Mouse (Mus musculus): ENCODE measurements around the gene Notch4. TPM values are rescaled to one million over a fixed set of nuclear protein-coding genes. Genes with fewer than 3 reads are reported as not detected.

The Notch4 gene
- polyA plus RNA-seq, 1 experiment from 2014 or later = 11.1 TPM

DNA sequence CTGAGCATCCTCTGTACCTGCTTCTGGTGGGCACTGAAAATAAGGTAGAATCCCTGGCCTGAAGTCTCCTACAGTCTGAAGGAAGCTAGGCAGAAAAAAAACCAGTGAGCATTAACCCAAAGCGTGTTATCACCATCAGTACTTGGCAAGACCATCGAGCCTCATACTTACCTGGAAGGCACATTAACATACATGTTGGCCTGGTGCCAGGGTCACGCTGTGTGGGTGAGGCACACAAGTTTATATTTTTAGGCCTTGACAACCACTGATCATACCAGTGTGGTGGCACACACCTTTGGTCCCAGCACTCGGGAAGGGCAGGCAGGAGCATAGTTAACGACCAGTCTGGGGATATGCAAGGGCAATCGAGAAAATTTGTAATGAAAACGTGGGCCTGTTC is 43.9 kb downstream of the Notch4 start:
- Histone ChIP-seq H3K4me3 (replicated peaks; ENCODE audit: low read length) (no peak overlapping the region), H3K9me3 (ENCODE audit: control insufficient read depth, low read length) (no peaks in the 10 kb centered on the region), H3K27ac (no peak overlapping the region), H3K27me3 (ENCODE audit: control insufficient read depth, insufficient read depth, low read length) (no peaks in the 10 kb centered on the region), H3K9ac (no peak overlapping the region; the same call in 1 of the 2 replicates), H3K36me3 (replicated peaks; ENCODE audit: control insufficient read depth, insufficient read depth) (peaks cover 36% of the 10 kb centered on the region), H3K4me2 (replicated peaks) (no peak overlapping the region), H3K4me1 (replicated peaks; ENCODE audit: control insufficient read depth, insufficient read depth, low read length) (peaks cover 34% of the 10 kb centered on the region)
- ATAC-seq (ENCODE audit: low FRiP score) (no peak), DNase-seq (ENCODE audit: low spot score) (no peak)
- 88% methylated on average over 7 of the region's 7 CpGs for WGBS

DNA sequence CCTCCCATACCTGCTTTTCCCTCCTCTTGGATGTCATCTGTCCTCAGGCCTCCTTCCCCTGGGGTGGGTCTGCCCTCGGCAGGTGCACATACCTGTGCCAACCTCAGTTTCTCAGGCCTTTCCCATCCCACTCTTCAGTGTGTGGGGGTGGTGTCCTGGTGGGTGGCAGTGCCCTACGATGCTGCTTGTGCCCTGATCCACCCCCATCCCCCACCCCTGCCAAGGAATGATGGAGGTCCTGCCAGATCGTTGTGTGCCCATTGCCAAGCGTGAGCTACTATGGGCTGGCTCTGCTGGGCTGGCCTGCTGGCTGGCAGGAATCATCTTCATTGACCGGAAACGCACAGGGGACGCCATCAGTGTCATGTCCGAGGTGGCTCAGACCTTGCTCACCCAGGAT is 47.0 kb downstream of the Notch4 start:
- DNase-seq (ENCODE audit: low spot score) (no peak), ATAC-seq (ENCODE audit: low FRiP score) (no peak)
- Histone ChIP-seq H3K4me1 (replicated peaks; ENCODE audit: control insufficient read depth, insufficient read depth, low read length) (peaks cover 24% of the 10 kb centered on the region), H3K27ac (no peak overlapping the region), H3K9ac (no peak overlapping the region), H3K4me3 (replicated peaks; ENCODE audit: low read length) (no peak overlapping the region), H3K36me3 (replicated peaks; ENCODE audit: control insufficient read depth, insufficient read depth) (peaks cover 64% of the 10 kb centered on the region), H3K4me2 (replicated peaks) (no peak overlapping the region), H3K27me3 (ENCODE audit: control insufficient read depth, insufficient read depth, low read length) (no peaks in the 10 kb centered on the region), H3K9me3 (ENCODE audit: control insufficient read depth, low read length) (no peaks in the 10 kb centered on the region)
- WGBS = 90% methylated on average over 8 of the region's 8 CpGs

DNA sequence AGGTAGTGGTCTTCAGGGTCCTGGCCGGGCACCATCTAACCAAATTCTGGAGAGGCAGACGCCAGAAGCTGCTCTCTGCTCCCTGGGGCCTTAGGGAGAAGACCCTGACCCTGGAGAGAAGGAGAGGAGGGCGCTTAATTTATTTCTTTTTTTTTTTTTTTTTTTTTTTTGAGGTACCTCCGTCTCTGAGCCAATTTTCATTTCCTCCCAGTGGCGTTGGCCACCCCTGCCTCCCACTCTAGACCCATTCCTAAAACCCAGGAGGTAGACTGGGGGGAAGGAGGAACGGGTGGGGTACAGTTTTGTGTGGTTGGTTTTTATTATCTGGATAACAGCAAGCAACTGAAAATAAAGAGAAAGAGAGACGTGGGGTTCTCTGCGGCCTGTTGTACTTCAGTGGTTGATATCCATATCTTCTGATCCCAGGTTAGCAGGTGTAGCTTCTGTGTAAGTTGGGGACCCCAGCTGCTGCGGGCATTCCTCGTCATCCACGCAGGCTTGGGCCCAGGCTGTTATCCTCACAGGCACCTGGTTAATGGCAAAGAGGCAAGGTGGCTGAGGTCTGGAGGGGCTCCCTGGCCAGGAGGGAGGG is 49.1 kb downstream of the Notch4 start:
- ATAC-seq (ENCODE audit: low FRiP score) (no peak), DNase-seq (ENCODE audit: low spot score) (no peak)
- WGBS = 88% methylated on average over 10 of the region's 11 CpGs
- H3K4me3 ChIP-seq (replicated peaks; ENCODE audit: low read length) = no peak overlapping the region
- H3K4me1 ChIP-seq (replicated peaks; ENCODE audit: control insufficient read depth, insufficient read depth, low read length) = peaks cover 7% of the 10 kb centered on the region; the same call in 1 of the 2 replicates
- no peak overlapping the region for H3K9ac ChIP-seq
- no peak overlapping the region for H3K27ac ChIP-seq
- H3K9me3 ChIP-seq (ENCODE audit: control insufficient read depth, low read length) = no peaks in the 10 kb centered on the region
- no peak overlapping the region for H3K4me2 ChIP-seq (replicated peaks)
- peaks cover 72% of the 10 kb centered on the region for H3K36me3 ChIP-seq (replicated peaks; ENCODE audit: control insufficient read depth, insufficient read depth)
- H3K27me3 ChIP-seq (ENCODE audit: control insufficient read depth, insufficient read depth, low read length) = no peaks in the 10 kb centered on the region

DNA sequence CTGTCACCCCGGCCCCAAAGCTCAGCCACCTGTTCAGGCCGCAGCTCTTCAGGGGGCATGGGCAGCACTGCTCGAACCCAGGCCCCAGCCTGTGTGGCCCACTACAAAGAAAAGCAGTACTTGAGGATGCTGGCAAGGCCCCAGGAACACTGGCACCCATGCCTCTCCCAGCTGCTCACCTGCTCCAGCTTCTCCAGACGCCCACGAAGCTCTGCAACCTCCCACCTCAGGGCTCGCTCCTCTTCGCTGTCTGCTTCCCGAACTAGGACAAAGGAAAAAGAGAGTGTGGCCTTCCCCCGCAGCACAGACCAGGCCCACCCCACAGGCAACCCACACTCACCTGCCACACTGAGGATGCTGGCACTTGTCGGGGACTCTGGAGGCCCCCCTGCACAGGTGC is 49.8 kb downstream of the Notch4 start:
- no peak overlapping the region for H3K4me2 ChIP-seq (replicated peaks)
- DNase-seq (ENCODE audit: low spot score) (no peak), ATAC-seq (ENCODE audit: low FRiP score) (no peak)
- H3K27ac ChIP-seq = no peak overlapping the region
- H3K27me3 ChIP-seq (ENCODE audit: control insufficient read depth, insufficient read depth, low read length) = no peaks in the 10 kb centered on the region
- no peaks in the 10 kb centered on the region for H3K9me3 ChIP-seq (ENCODE audit: control insufficient read depth, low read length)
- no peak overlapping the region for H3K9ac ChIP-seq
- H3K36me3 ChIP-seq (replicated peaks; ENCODE audit: control insufficient read depth, insufficient read depth) = peaks cover 72% of the 10 kb centered on the region
- 89% methylated on average over 10 of the region's 10 CpGs for WGBS
- H3K4me1 ChIP-seq (replicated peaks; ENCODE audit: control insufficient read depth, insufficient read depth, low read length) = 0 out of 2 replicates have a peak, but pooled peaks cover under 1% of the 10 kb centered on the region
- H3K4me3 ChIP-seq (replicated peaks; ENCODE audit: low read length) = no peak overlapping the region

DNA sequence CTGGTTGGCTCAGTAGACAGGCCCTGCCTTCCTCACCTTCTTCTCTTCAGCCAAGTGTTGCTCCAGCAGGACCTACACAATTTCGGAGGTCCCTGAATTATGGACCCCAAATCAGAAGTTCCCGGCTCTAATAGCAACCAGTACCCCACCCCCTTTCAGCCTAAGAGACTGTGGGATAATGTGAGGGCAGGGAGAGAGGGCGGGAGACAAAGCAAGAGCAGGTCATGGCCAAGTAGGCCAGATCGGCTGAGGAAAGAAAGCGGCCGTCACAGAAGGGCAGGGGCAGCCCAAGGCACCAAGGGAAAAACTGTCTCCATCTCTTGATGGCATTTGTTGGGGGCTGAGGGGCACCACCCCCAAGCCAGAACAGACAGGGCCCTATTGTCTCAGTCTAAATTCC is 51.8 kb downstream of the Notch4 start, which contains the start of gene Egfl8:
TSS of gene Egfl8 (minus strand) at position 101 of the 400 bp plus-strand sequence.
- DNase-seq (ENCODE audit: low spot score) (no peak), ATAC-seq (ENCODE audit: low FRiP score) (no peak)
- no peaks in the 10 kb centered on the region for H3K9me3 ChIP-seq (ENCODE audit: control insufficient read depth, low read length)
- H3K4me3 ChIP-seq (replicated peaks; ENCODE audit: low read length) = no peak within 1 kb of the TSS
- 63% methylated on average over 6 of the region's 6 CpGs for WGBS
- peak within 1 kb of the TSS; percentile 24; the same call in 1 of the 2 replicates for H3K9ac ChIP-seq
- H3K36me3 ChIP-seq (replicated peaks; ENCODE audit: control insufficient read depth, insufficient read depth) = peaks cover 69% of the 10 kb centered on the region
- no peak within 1 kb of the TSS; the same call in 1 of the 2 replicates for H3K4me2 ChIP-seq (replicated peaks)
- no peaks in the 10 kb centered on the region for H3K27me3 ChIP-seq (ENCODE audit: control insufficient read depth, insufficient read depth, low read length)
- H3K27ac ChIP-seq = peak within 1 kb of the TSS; percentile 10; the same call in 1 of the 2 replicates
- H3K4me1 ChIP-seq (replicated peaks; ENCODE audit: control insufficient read depth, insufficient read depth, low read length) = no peaks in the 10 kb centered on the region

DNA sequence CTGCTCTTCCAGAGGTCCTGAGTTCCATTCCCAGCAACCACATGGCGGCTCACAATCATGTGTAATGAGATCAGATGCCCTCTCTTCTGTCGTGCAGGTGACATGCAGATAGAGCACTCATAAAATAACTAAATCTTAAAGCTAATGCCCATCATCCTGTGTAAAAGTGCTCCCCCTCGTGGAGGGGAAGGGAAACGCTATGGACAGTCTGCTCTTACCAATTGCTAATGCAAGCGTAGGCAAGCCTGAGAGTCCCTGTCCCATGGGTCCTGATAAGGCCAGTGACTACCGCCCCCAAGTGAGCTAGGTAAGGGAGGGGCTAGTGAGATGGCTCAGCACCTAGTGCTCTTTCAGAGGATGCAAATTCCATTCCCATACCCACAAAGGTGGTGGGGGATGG is 54.9 kb downstream of the Notch4 start:
- no peaks in the 10 kb centered on the region for H3K4me1 ChIP-seq (replicated peaks; ENCODE audit: control insufficient read depth, insufficient read depth, low read length)
- ATAC-seq (ENCODE audit: low FRiP score) (no peak), DNase-seq (ENCODE audit: low spot score) (no peak)
- no peak overlapping the region for H3K9ac ChIP-seq
- no peak overlapping the region for H3K4me2 ChIP-seq (replicated peaks)
- H3K27me3 ChIP-seq (ENCODE audit: control insufficient read depth, insufficient read depth, low read length) = no peaks in the 10 kb centered on the region
- no peak overlapping the region for H3K4me3 ChIP-seq (replicated peaks; ENCODE audit: low read length)
- no peaks in the 10 kb centered on the region for H3K9me3 ChIP-seq (ENCODE audit: control insufficient read depth, low read length)
- H3K27ac ChIP-seq = no peak overlapping the region
- H3K36me3 ChIP-seq (replicated peaks; ENCODE audit: control insufficient read depth, insufficient read depth) = peaks cover 67% of the 10 kb centered on the region
- 13% methylated on average over 6 of the region's 6 CpGs for WGBS

DNA sequence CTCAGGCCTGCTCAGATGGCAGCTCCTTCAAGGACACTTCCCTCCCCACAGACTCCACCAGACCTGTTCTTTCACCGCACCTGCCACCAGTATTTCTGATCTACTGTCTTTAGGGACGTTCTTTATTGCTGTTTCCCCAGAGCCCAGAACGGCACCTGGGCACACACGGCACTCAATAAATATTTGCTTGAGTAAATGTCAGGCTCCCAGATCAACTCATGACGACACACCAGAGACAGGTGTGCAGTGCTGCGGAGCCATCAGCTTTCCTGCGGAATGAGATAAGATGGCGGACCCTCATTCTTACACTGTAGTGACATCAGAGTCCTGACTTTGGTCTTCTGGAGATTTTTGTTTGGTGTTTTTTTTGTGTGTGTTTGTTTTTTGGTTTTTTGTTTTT is 56.9 kb downstream of the Notch4 start:
- DNase-seq (ENCODE audit: low spot score) = no peak
- H3K36me3 ChIP-seq (replicated peaks; ENCODE audit: control insufficient read depth, insufficient read depth) = peaks cover 58% of the 10 kb centered on the region

DNA sequence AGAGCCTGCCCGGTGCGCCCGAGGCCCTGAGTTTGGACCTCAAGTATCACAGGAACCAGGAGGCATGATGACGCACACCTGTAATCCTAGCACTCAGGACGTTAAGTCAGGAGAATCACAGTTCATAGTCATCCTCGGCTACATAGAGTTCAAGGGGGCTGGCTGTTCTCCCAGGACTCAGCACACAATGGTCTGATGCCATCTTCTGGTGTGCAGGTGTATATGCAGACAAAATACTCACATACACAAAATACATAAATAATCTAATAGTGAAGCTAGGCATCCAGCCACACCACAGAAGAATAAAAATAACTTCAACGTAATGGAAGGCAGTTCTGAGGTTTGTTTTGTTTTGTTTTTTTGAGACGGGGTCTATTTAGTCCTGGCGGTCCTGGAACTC is 59.1 kb downstream of the Notch4 start:
- no peaks in the 10 kb centered on the region for H3K27me3 ChIP-seq (ENCODE audit: control insufficient read depth, insufficient read depth, low read length)
- no peak overlapping the region for H3K9ac ChIP-seq
- H3K4me1 ChIP-seq (replicated peaks; ENCODE audit: control insufficient read depth, insufficient read depth, low read length) = peaks cover 12% of the 10 kb centered on the region
- no peaks in the 10 kb centered on the region for H3K9me3 ChIP-seq (ENCODE audit: control insufficient read depth, low read length)
- no peak overlapping the region for H3K27ac ChIP-seq
- WGBS = 85% methylated on average over 9 of the region's 9 CpGs
- H3K4me2 ChIP-seq (replicated peaks) = no peak overlapping the region
- DNase-seq (ENCODE audit: low spot score) = no peak
- ATAC-seq (ENCODE audit: low FRiP score) = no peak
- H3K4me3 ChIP-seq (replicated peaks; ENCODE audit: low read length) = no peak overlapping the region
- peaks cover 46% of the 10 kb centered on the region for H3K36me3 ChIP-seq (replicated peaks; ENCODE audit: control insufficient read depth, insufficient read depth)

More for the DNA sequence above, 56.9 kb downstream of the Notch4 start:
- WGBS = 94% methylated on average over 8 of the region's 8 CpGs
- Histone ChIP-seq H3K4me3 (replicated peaks; ENCODE audit: low read length) (no peak overlapping the region), H3K9ac (no peak overlapping the region), H3K4me1 (replicated peaks; ENCODE audit: control insufficient read depth, insufficient read depth, low read length) (peaks cover under 1% of the 10 kb centered on the region; the same call in 1 of the 2 replicates), H3K9me3 (ENCODE audit: control insufficient read depth, low read length) (no peaks in the 10 kb centered on the region), H3K27ac (no peak overlapping the region), H3K27me3 (ENCODE audit: control insufficient read depth, insufficient read depth, low read length) (no peaks in the 10 kb centered on the region), H3K4me2 (replicated peaks) (no peak overlapping the region)
- no peak for ATAC-seq (ENCODE audit: low FRiP score)

DNA sequence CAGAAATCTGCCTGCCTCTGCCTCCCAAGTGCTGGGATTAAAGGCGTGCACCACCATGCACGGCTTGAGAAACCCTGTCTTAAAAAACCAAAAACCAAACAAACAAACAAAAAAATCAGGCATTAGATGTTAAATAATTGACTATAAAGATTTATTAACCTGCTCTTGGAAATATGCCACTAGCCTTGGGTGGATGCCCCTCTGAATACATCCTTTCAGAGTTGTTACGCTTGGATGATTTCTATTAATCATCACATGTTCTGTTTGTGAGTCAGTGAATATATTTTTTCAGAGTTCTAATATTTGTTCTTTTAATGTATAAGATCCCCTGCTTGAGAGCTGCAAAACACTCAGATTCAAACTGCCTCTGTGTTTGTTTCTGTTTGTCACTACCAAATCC is 60.9 kb downstream of the Notch4 start:
- 98% methylated on average over 3 of the region's 3 CpGs for WGBS
- Histone ChIP-seq H3K4me2 (replicated peaks) (no peak overlapping the region), H3K27ac (no peak overlapping the region), H3K4me1 (replicated peaks; ENCODE audit: control insufficient read depth, insufficient read depth, low read length) (peaks cover 26% of the 10 kb centered on the region), H3K36me3 (replicated peaks; ENCODE audit: control insufficient read depth, insufficient read depth) (peaks cover 43% of the 10 kb centered on the region), H3K4me3 (replicated peaks; ENCODE audit: low read length) (no peak overlapping the region), H3K27me3 (ENCODE audit: control insufficient read depth, insufficient read depth, low read length) (0 out of 2 replicates have a peak, but pooled peaks cover under 1% of the 10 kb centered on the region), H3K9me3 (ENCODE audit: control insufficient read depth, low read length) (no peaks in the 10 kb centered on the region), H3K9ac (no peak overlapping the region)
- no peak for DNase-seq (ENCODE audit: low spot score)
- ATAC-seq (ENCODE audit: low FRiP score) = no peak

Data from hindbrain, embryonic 14.5 days (tissue).